Mouse (Mus musculus) lung, embryonic 15.5 days (tissue): ENCODE data around the gene Nphs2. TPM values are rescaled to one million over a fixed set of nuclear protein-coding genes. Genes with fewer than 3 reads are reported as not detected.

ENCODE experiments used
- polyA plus RNA-seq: library from polyadenylated mRNA; unstranded; fragments of >200 nt; fragmentation: Nextera tagmentation; extraction: Ambion mirVana; gene quantifications from 2 replicates; pipeline ENCODE4 v1.2.1, GENCODE M21; 2015

The Nphs2 gene
- polyA plus RNA-seq, 1 experiment from 2014 or later, result not detected

Other genes starting within 250 kb of the Nphs2 start
- 0.78 and 0.89 TPM in 2 replicates for gene Fam163a, start 105.7 kb upstream of the Nphs2 start, polyA plus RNA-seq
- 0.96 TPM in 2 replicates for gene Tdrd5, start 7.1 kb upstream of the Nphs2 start, polyA plus RNA-seq
- gene Gm2000, start 55.3 kb downstream of the Nphs2 start, polyA plus RNA-seq, result 783 and 826 TPM in 2 replicates
- gene Axdnd1, start 110.4 kb downstream of the Nphs2 start, polyA plus RNA-seq, result 0.10 and 0.42 TPM in 2 replicates
- gene Soat1, start 163.6 kb downstream of the Nphs2 start, polyA plus RNA-seq, result 35.7 and 37.0 TPM in 2 replicates
- gene Gm10031, start 213.3 kb downstream of the Nphs2 start, polyA plus RNA-seq, result 0.25 and 0.27 TPM in 2 replicates
- gene Abl2, start 248.1 kb downstream of the Nphs2 start, polyA plus RNA-seq, result 3.2 and 3.9 TPM in 2 replicates